Mouse (Mus musculus) neutrophil, adult 5-6 weeks (primary cell): ENCODE data around the gene Cdh4. TPM values are rescaled to one million over a fixed set of nuclear protein-coding genes. Genes with fewer than 3 reads are reported as not detected.

Source experiments
- ATAC-seq: fragments of 151-379, 151-347 bp; 2 replicates; pipeline ENCODE4 v1.8.0; 2017; ENCODE audit warnings: mild to moderate bottlenecking, moderate TSS enrichment; ENCODE audit not compliant: insufficient number of reproducible peaks, poor library complexity, low FRiP score, severe bottlenecking; ENCODE audit errors: extremely low read depth
- total RNA-seq: library from RNA; stranded (forward); fragments of 200-1000 nt; gene quantifications from 2 replicates; pipeline ENCODE4 v1.2.3, GENCODE M21; 2017

Cdh4 gene
- total RNA-seq, 1 experiment from 2014 or later = not detected

- no peak for ATAC-seq
These were observed 136.6 kb downstream of the Cdh4 start for GRCm38 (mm10) chr2:179578842-179579241.

- no peak for ATAC-seq
These were observed 138.2 kb downstream of the Cdh4 start for GRCm38 (mm10) chr2:179580415-179580814.

- no peak for ATAC-seq
These were observed 138.8 kb downstream of the Cdh4 start for GRCm38 (mm10) chr2:179581058-179581457.

- ATAC-seq = no peak
These were observed 140.7 kb downstream of the Cdh4 start for GRCm38 (mm10) chr2:179582966-179583365.

- no peak for ATAC-seq
These were observed 142.4 kb downstream of the Cdh4 start for GRCm38 (mm10) chr2:179584672-179585071.

GRCm38 (mm10) chr2:179586436-179586835 lies 144.2 kb downstream of the Cdh4 start:
- ATAC-seq = no peak

- ATAC-seq = no peak
These were observed 144.8 kb downstream of the Cdh4 start for GRCm38 (mm10) chr2:179587069-179587468.

- ATAC-seq = no peak
These were observed 149.4 kb downstream of the Cdh4 start for GRCm38 (mm10) chr2:179591661-179592060.

GRCm38 (mm10) chr2:179595013-179595412 lies 152.8 kb downstream of the Cdh4 start:
- no peak for ATAC-seq

- no peak for ATAC-seq
These were observed 156.7 kb downstream of the Cdh4 start for GRCm38 (mm10) chr2:179598886-179599285.

- no peak for ATAC-seq
These were observed 157.7 kb downstream of the Cdh4 start for GRCm38 (mm10) chr2:179599886-179600285.

- no peak for ATAC-seq
These were observed 158.1 kb downstream of the Cdh4 start for GRCm38 (mm10) chr2:179600347-179600746.

- ATAC-seq = no peak
These were observed 158.9 kb downstream of the Cdh4 start for GRCm38 (mm10) chr2:179601167-179601566.

GRCm38 (mm10) chr2:179604746-179605145 lies 162.5 kb downstream of the Cdh4 start:
- no peak for ATAC-seq

GRCm38 (mm10) chr2:179605255-179605654 lies 163.0 kb downstream of the Cdh4 start:
- ATAC-seq = no peak

GRCm38 (mm10) chr2:179606341-179606740 lies 164.1 kb downstream of the Cdh4 start:
- no peak for ATAC-seq

GRCm38 (mm10) chr2:179615906-179616305 lies 173.7 kb downstream of the Cdh4 start:
- ATAC-seq = no peak

GRCm38 (mm10) chr2:179623643-179624473 lies 181.6 kb downstream of the Cdh4 start:
- no peak for ATAC-seq

- ATAC-seq = no peak
These were observed 185.3 kb downstream of the Cdh4 start for GRCm38 (mm10) chr2:179627563-179627962.

GRCm38 (mm10) chr2:179630720-179631119 lies 188.5 kb downstream of the Cdh4 start:
- ATAC-seq = no peak
